Mouse (Mus musculus) brown adipose tissue, adult 24 weeks (tissue): ENCODE results near the gene Zfp281. TPM values are rescaled to one million over a fixed set of nuclear protein-coding genes. Genes with fewer than 3 reads are reported as not detected.

Experiments
- H3K27ac ChIP-seq: fragments of 200-500 bp; replicated peaks from 2 replicates; pipeline ENCODE4 v1.5.1; 2012; ENCODE audit warnings: low read depth, mild to moderate bottlenecking, low read length
- H3K4me1 ChIP-seq: fragments of 200-500 bp; 2 replicates; pipeline ENCODE4 v1.6.1; 2012; ENCODE audit warnings: low read length, mixed read lengths; ENCODE audit not compliant: control insufficient read depth, insufficient read depth, insufficient read length
- H3K4me3 ChIP-seq: fragments of 200-500 bp; 2 replicates; pipeline ENCODE4 v1.5.1; 2012; ENCODE audit warnings: low read depth, mild to moderate bottlenecking, low read length, moderate library complexity; ENCODE audit not compliant: insufficient read depth
- polyA plus RNA-seq: library from polyadenylated mRNA; stranded (reverse); fragments of >200 nt; gene quantifications from 2 replicates; pipeline ENCODE4 v1.2.4, GENCODE M21; 2012; ENCODE audit not compliant: missing spikeins, insufficient read depth, insufficient read length

Zfp281 gene
- polyA plus RNA-seq, 1 experiment: 4.3 TPM

GRCm38 (mm10) chr1:136661511-136661910, 36.8 kb downstream of the Zfp281 start:
- Histone ChIP-seq H3K27ac (no peak overlapping the region), H3K4me1 (no peaks in the 10 kb centered on the region), H3K4me3 (no peak overlapping the region)

- no peak overlapping the region for H3K4me3 ChIP-seq
- H3K4me1 ChIP-seq: no peaks in the 10 kb centered on the region
- H3K27ac ChIP-seq: no peak overlapping the region
Measured at GRCm38 (mm10) chr1:136661939-136662563, 37.4 kb downstream of the Zfp281 start.

GRCm38 (mm10) chr1:136664921-136665582, 40.4 kb downstream of the Zfp281 start:
- H3K4me3 ChIP-seq: no peak overlapping the region
- no peak overlapping the region for H3K27ac ChIP-seq
- H3K4me1 ChIP-seq: no peaks in the 10 kb centered on the region

GRCm38 (mm10) chr1:136666513-136666912, 41.8 kb downstream of the Zfp281 start:
- Histone ChIP-seq H3K4me3 (no peak overlapping the region), H3K4me1 (no peaks in the 10 kb centered on the region; the same call in 1 of the 2 replicates), H3K27ac (no peak overlapping the region)

GRCm38 (mm10) chr1:136669926-136670325, 45.2 kb downstream of the Zfp281 start:
- Histone ChIP-seq H3K4me3 (no peak overlapping the region), H3K27ac (no peak overlapping the region), H3K4me1 (no peaks in the 10 kb centered on the region; the same call in 1 of the 2 replicates)

- Histone ChIP-seq H3K4me1 (peaks cover 2% of the 10 kb centered on the region; the same call in 1 of the 2 replicates), H3K4me3 (no peak overlapping the region)
Measured at GRCm38 (mm10) chr1:136670421-136670820, 45.7 kb downstream of the Zfp281 start.

GRCm38 (mm10) chr1:136671767-136672434, 47.2 kb downstream of the Zfp281 start:
- peaks cover 3% of the 10 kb centered on the region; the same call in 1 of the 2 replicates for H3K4me1 ChIP-seq
- no peak overlapping the region for H3K27ac ChIP-seq

More at GRCm38 (mm10) chr1:136670421-136670820, 45.7 kb downstream of the Zfp281 start:
- H3K27ac ChIP-seq: no peak overlapping the region

GRCm38 (mm10) chr1:136672564-136672963, 47.9 kb downstream of the Zfp281 start:
- H3K4me1 ChIP-seq: peaks cover 3% of the 10 kb centered on the region; the same call in 1 of the 2 replicates
- H3K27ac ChIP-seq: no peak overlapping the region
- H3K4me3 ChIP-seq: no peak overlapping the region

More at GRCm38 (mm10) chr1:136671767-136672434, 47.2 kb downstream of the Zfp281 start:
- no peak overlapping the region for H3K4me3 ChIP-seq

- Histone ChIP-seq H3K4me1 (peaks cover 3% of the 10 kb centered on the region; the same call in 1 of the 2 replicates), H3K27ac (no peak overlapping the region), H3K4me3 (no peak overlapping the region)
Measured at GRCm38 (mm10) chr1:136673293-136673692, 48.6 kb downstream of the Zfp281 start.

GRCm38 (mm10) chr1:136674548-136675455, 50.1 kb downstream of the Zfp281 start:
- Histone ChIP-seq H3K27ac (no peak overlapping the region), H3K4me3 (no peak overlapping the region), H3K4me1 (peaks cover 3% of the 10 kb centered on the region; the same call in 1 of the 2 replicates)

- Histone ChIP-seq H3K27ac (no peak overlapping the region), H3K4me1 (peaks cover 9% of the 10 kb centered on the region), H3K4me3 (no peak overlapping the region)
Measured at GRCm38 (mm10) chr1:136675736-136676444, 51.2 kb downstream of the Zfp281 start.

- H3K4me1 ChIP-seq: peaks cover 9% of the 10 kb centered on the region
- no peak overlapping the region for H3K27ac ChIP-seq
- no peak overlapping the region for H3K4me3 ChIP-seq
Measured at GRCm38 (mm10) chr1:136676445-136676755, 51.7 kb downstream of the Zfp281 start.

GRCm38 (mm10) chr1:136677847-136678325, 53.2 kb downstream of the Zfp281 start:
- Histone ChIP-seq H3K4me1 (peaks cover 12% of the 10 kb centered on the region), H3K27ac (no peak overlapping the region), H3K4me3 (no peak overlapping the region)

GRCm38 (mm10) chr1:136678836-136679235, 54.1 kb downstream of the Zfp281 start:
- no peak overlapping the region for H3K4me3 ChIP-seq
- H3K27ac ChIP-seq: no peak overlapping the region
- H3K4me1 ChIP-seq: peaks cover 18% of the 10 kb centered on the region
